Mouse (Mus musculus) forebrain, embryonic 13.5 days (tissue): ENCODE measurements at regions not wholly inside any gene's neighbourhood (a gene's known extent, or its start where the extent isn't known, plus 50 kb on each side); places are given as distances from the start of the nearest gene placed in this dataset.

Experiments
- ATAC-seq: fragments of 200-750 bp; cut with Nextera tagmentation; 2 replicates; pipeline ENCODE4 v1.8.0; 2017
- H3K27ac ChIP-seq: fragments of 300-500 bp; sonication (generic); 2 replicates; pipeline ENCODE4 v1.5.1; 2015; ENCODE audit warnings: inconsistent platforms, mild to moderate bottlenecking, moderate library complexity
- H3K27me3 ChIP-seq: fragments of 300-500 bp; sonication (generic); 2 replicates; pipeline ENCODE4 v1.6.1; 2015; ENCODE audit warnings: mild to moderate bottlenecking, inconsistent platforms
- H3K36me3 ChIP-seq: fragments of 300-500 bp; sonication (generic); 2 replicates; pipeline ENCODE4 v1.6.1; 2015; ENCODE audit warnings: mild to moderate bottlenecking, inconsistent platforms; ENCODE audit not compliant: poor library complexity, severe bottlenecking
- H3K4me1 ChIP-seq: fragments of 300-500 bp; sonication (generic); 2 replicates; pipeline ENCODE4 v1.6.1; 2015; ENCODE audit warnings: inconsistent platforms
- H3K4me2 ChIP-seq: fragments of 300-500 bp; sonication (generic); 2 replicates; pipeline ENCODE4 v1.6.1; 2015; ENCODE audit warnings: inconsistent platforms, mild to moderate bottlenecking, moderate library complexity
- H3K4me3 ChIP-seq: fragments of 300-500 bp; sonication (generic); 2 replicates; pipeline ENCODE4 v1.5.1; 2015; ENCODE audit warnings: mild to moderate bottlenecking, inconsistent platforms
- H3K9ac ChIP-seq: fragments of 300-500 bp; sonication (generic); 2 replicates; pipeline ENCODE4 v1.6.1; 2015; ENCODE audit warnings: mild to moderate bottlenecking, inconsistent platforms
- H3K9me3 ChIP-seq: fragments of 300-500 bp; sonication (generic); replicated peaks from 2 replicates; pipeline ENCODE4 v1.6.1; 2016; ENCODE audit warnings: inconsistent platforms
- WGBS: fragments of 180-500 bp; shearing (Covaris S2); methylation state at CpG from one replicate; pipeline ENCODE4 v1.1.7; 2015; 5-methylcytosine and 5-hydroxymethylcytosine counted together

- no peak overlapping the region for H3K9ac ChIP-seq
- no peak overlapping the region for H3K27ac ChIP-seq
- no peaks in the 10 kb centered on the region for H3K4me1 ChIP-seq
- ATAC-seq = no peak
- H3K9me3 ChIP-seq = no peaks in the 10 kb centered on the region
- WGBS = 58% methylated on average over 1 of the region's 1 CpGs
- no peak overlapping the region for H3K4me3 ChIP-seq
- H3K27me3 ChIP-seq = no peaks in the 10 kb centered on the region
- H3K4me2 ChIP-seq = no peak overlapping the region
- no peaks in the 10 kb centered on the region for H3K36me3 ChIP-seq
Measured at GRCm38 (mm10) chr14:114685133-114685532, 406.9 kb upstream of the Gpc5 start.

GRCm38 (mm10) chr14:114694930-114695329 lies 397.1 kb upstream of the Gpc5 start:
- WGBS = 85% methylated on average over 1 of the region's 1 CpGs
- H3K4me3 ChIP-seq = no peak overlapping the region
- H3K9me3 ChIP-seq = no peaks in the 10 kb centered on the region
- H3K4me2 ChIP-seq = no peak overlapping the region
- H3K27ac ChIP-seq = no peak overlapping the region
- no peaks in the 10 kb centered on the region for H3K36me3 ChIP-seq
- no peaks in the 10 kb centered on the region for H3K4me1 ChIP-seq
- H3K9ac ChIP-seq = no peak overlapping the region
- no peak for ATAC-seq
- H3K27me3 ChIP-seq = no peaks in the 10 kb centered on the region

- no peak for ATAC-seq
Measured at GRCm38 (mm10) chr14:114697543-114697942, 394.5 kb upstream of the Gpc5 start.

GRCm38 (mm10) chr14:114723080-114723479 lies 368.9 kb upstream of the Gpc5 start:
- H3K27ac ChIP-seq = no peak overlapping the region
- 7% methylated on average over 1 of the region's 1 CpGs for WGBS
- H3K4me2 ChIP-seq = no peak overlapping the region
- no peak overlapping the region for H3K4me3 ChIP-seq
- no peaks in the 10 kb centered on the region for H3K36me3 ChIP-seq
- H3K9ac ChIP-seq = no peak overlapping the region
- no peaks in the 10 kb centered on the region for H3K4me1 ChIP-seq
- no peaks in the 10 kb centered on the region for H3K9me3 ChIP-seq
- no peak for ATAC-seq
- no peaks in the 10 kb centered on the region for H3K27me3 ChIP-seq

More at GRCm38 (mm10) chr14:114697543-114697942, 394.5 kb upstream of the Gpc5 start:
- WGBS = 84% methylated on average over 4 of the region's 4 CpGs
- no peak overlapping the region for H3K27ac ChIP-seq
- H3K27me3 ChIP-seq = no peaks in the 10 kb centered on the region
- H3K4me1 ChIP-seq = no peaks in the 10 kb centered on the region
- H3K4me3 ChIP-seq = no peak overlapping the region
- no peak overlapping the region for H3K9ac ChIP-seq
- H3K36me3 ChIP-seq = no peaks in the 10 kb centered on the region
- H3K4me2 ChIP-seq = no peak overlapping the region
- no peaks in the 10 kb centered on the region for H3K9me3 ChIP-seq

- Histone ChIP-seq H3K4me3 (no peak overlapping the region), H3K27me3 (no peaks in the 10 kb centered on the region), H3K27ac (no peak overlapping the region), H3K9ac (no peak overlapping the region), H3K4me2 (no peak overlapping the region), H3K36me3 (no peaks in the 10 kb centered on the region), H3K9me3 (no peaks in the 10 kb centered on the region), H3K4me1 (no peaks in the 10 kb centered on the region)
- WGBS = 77% methylated on average over 5 of the region's 5 CpGs
- ATAC-seq = 0 out of 2 replicates have a peak, but pooled peaks have one; percentile 41
Measured at GRCm38 (mm10) chr14:114767323-114767722, 324.7 kb upstream of the Gpc5 start.

GRCm38 (mm10) chr14:114776723-114777122 lies 315.3 kb upstream of the Gpc5 start:
- no peaks in the 10 kb centered on the region for H3K9me3 ChIP-seq
- no peaks in the 10 kb centered on the region for H3K4me1 ChIP-seq
- no peak overlapping the region for H3K9ac ChIP-seq
- no peaks in the 10 kb centered on the region for H3K27me3 ChIP-seq
- H3K36me3 ChIP-seq = no peaks in the 10 kb centered on the region
- ATAC-seq = no peak
- WGBS = 75% methylated on average over 2 of the region's 2 CpGs
- H3K4me2 ChIP-seq = no peak overlapping the region
- H3K4me3 ChIP-seq = no peak overlapping the region
- H3K27ac ChIP-seq = no peak overlapping the region

GRCm38 (mm10) chr14:114781821-114782220 lies 310.2 kb upstream of the Gpc5 start:
- no peaks in the 10 kb centered on the region for H3K4me1 ChIP-seq
- H3K9me3 ChIP-seq = no peaks in the 10 kb centered on the region
- H3K9ac ChIP-seq = no peak overlapping the region
- H3K27ac ChIP-seq = no peak overlapping the region
- H3K27me3 ChIP-seq = no peaks in the 10 kb centered on the region
- no peaks in the 10 kb centered on the region for H3K36me3 ChIP-seq
- H3K4me3 ChIP-seq = no peak overlapping the region
- H3K4me2 ChIP-seq = no peak overlapping the region
- no peak for ATAC-seq
- 92% methylated on average over 3 of the region's 3 CpGs for WGBS

GRCm38 (mm10) chr14:114790946-114791830 lies 300.8 kb upstream of the Gpc5 start:
- Histone ChIP-seq H3K9ac (no peak overlapping the region), H3K36me3 (no peaks in the 10 kb centered on the region), H3K9me3 (no peaks in the 10 kb centered on the region), H3K4me3 (no peak overlapping the region), H3K27ac (no peak overlapping the region), H3K4me1 (no peaks in the 10 kb centered on the region), H3K27me3 (no peaks in the 10 kb centered on the region), H3K4me2 (peak overlapping the region; percentile 49)
- 19% methylated on average over 13 of the region's 13 CpGs for WGBS
- ATAC-seq = peak; percentile 91

- WGBS = 62% methylated on average over 4 of the region's 4 CpGs
- H3K4me1 ChIP-seq = no peaks in the 10 kb centered on the region
- H3K4me2 ChIP-seq = no peak overlapping the region
- no peak overlapping the region for H3K4me3 ChIP-seq
- peak; percentile 60 for ATAC-seq
- H3K9me3 ChIP-seq = no peaks in the 10 kb centered on the region
- H3K27me3 ChIP-seq = no peaks in the 10 kb centered on the region
- H3K9ac ChIP-seq = no peak overlapping the region
- no peaks in the 10 kb centered on the region for H3K36me3 ChIP-seq
- H3K27ac ChIP-seq = no peak overlapping the region
Measured at GRCm38 (mm10) chr14:114791831-114792224, 300.2 kb upstream of the Gpc5 start.

- 92% methylated on average over 11 of the region's 11 CpGs for WGBS
Measured at GRCm38 (mm10) chr14:114804643-114805042, 287.4 kb upstream of the Gpc5 start.

GRCm38 (mm10) chr14:114808621-114809020 lies 283.4 kb upstream of the Gpc5 start:
- H3K27ac ChIP-seq = no peak overlapping the region
- WGBS = 80% methylated on average over 2 of the region's 2 CpGs
- ATAC-seq = no peak
- no peak overlapping the region for H3K9ac ChIP-seq
- no peaks in the 10 kb centered on the region for H3K27me3 ChIP-seq
- no peaks in the 10 kb centered on the region for H3K4me1 ChIP-seq
- H3K36me3 ChIP-seq = no peaks in the 10 kb centered on the region
- no peaks in the 10 kb centered on the region for H3K9me3 ChIP-seq
- H3K4me3 ChIP-seq = no peak overlapping the region
- H3K4me2 ChIP-seq = no peak overlapping the region

More at GRCm38 (mm10) chr14:114804643-114805042, 287.4 kb upstream of the Gpc5 start:
- Histone ChIP-seq H3K9ac (no peak overlapping the region), H3K4me3 (no peak overlapping the region), H3K9me3 (no peaks in the 10 kb centered on the region), H3K36me3 (no peaks in the 10 kb centered on the region), H3K4me1 (no peaks in the 10 kb centered on the region), H3K27me3 (no peaks in the 10 kb centered on the region), H3K27ac (no peak overlapping the region), H3K4me2 (no peak overlapping the region)
- ATAC-seq = no peak

- 21% methylated on average over 1 of the region's 1 CpGs for WGBS
- Histone ChIP-seq H3K9me3 (no peaks in the 10 kb centered on the region), H3K9ac (no peak overlapping the region), H3K27ac (no peak overlapping the region), H3K27me3 (no peaks in the 10 kb centered on the region), H3K4me2 (no peak overlapping the region), H3K4me1 (peaks cover 6% of the 10 kb centered on the region; the same call in 1 of the 2 replicates), H3K4me3 (no peak overlapping the region), H3K36me3 (no peaks in the 10 kb centered on the region)
- no peak for ATAC-seq
Measured at GRCm38 (mm10) chr14:114820677-114821076, 271.3 kb upstream of the Gpc5 start.
